22 mouse cellular contexts compared by ENCODE assay signal in genomic region chr8:75835245-75835644, GRCm38 (mm10).
DNase-seq lines count a peak whose midpoint lies in the region; ATAC-seq and TF ChIP-seq lines count a peak whose summit lies in the region.
"Had no signal": no experiment of that assay in that cellular context is flagged by ENCODE, and none has a peak within 500 bp of the region (broad histone marks: within the 10 kb centered on the region; RNA-seq: fewer than 3 reads in every experiment).

No protein-coding gene starts in this region.

- no peaks in the 10 kb centered on the region for H3K9me3 ChIP-seq in midbrain, postnatal 0 days (ENCODE audit: low read length)
- H3K9me3 ChIP-seq in midbrain, embryonic 10.5 days (replicated peaks), result no peaks in the 10 kb centered on the region
- H3K9me3 ChIP-seq: embryonic facial prominence, embryonic 15.5 days; forebrain, embryonic 10.5 days; heart, embryonic 15.5 days had no signal

- TF ChIP-seq CTCF in midbrain, postnatal 0 days (IDR thresholded peaks at IDR 0.05), result no peak
- no peak for TF ChIP-seq CTCF in brain, embryonic 14.5 days (IDR thresholded peaks at IDR 0.05; ENCODE audit: borderline replicate concordance, extremely low read depth, insufficient read depth, insufficient read length)

- no peak overlapping the region for H3K4me2 ChIP-seq in midbrain, postnatal 0 days (ENCODE audit: low read depth, low read length, poor library complexity, severe bottlenecking)
- H3K4me2 ChIP-seq: embryonic facial prominence, embryonic 15.5 days; heart, embryonic 11.5 days; heart, embryonic 15.5 days; hindbrain, embryonic 14.5 days had no signal

- H3K9ac ChIP-seq in midbrain, postnatal 0 days (replicated peaks; ENCODE audit: low read length, poor library complexity, severe bottlenecking), result no peak overlapping the region
- H3K9ac ChIP-seq: embryonic facial prominence, embryonic 15.5 days; heart, embryonic 15.5 days; hindbrain, embryonic 14.5 days had no signal

- 72% methylated on average over 2 of the region's 2 CpGs for WGBS in midbrain, postnatal 0 days
- 87% methylated on average over 2 of the region's 2 CpGs for WGBS in midbrain, embryonic 10.5 days

- no peak overlapping the region for H3K27ac ChIP-seq in midbrain, postnatal 0 days (ENCODE audit: low read depth, low read length)
- no peak overlapping the region for H3K27ac ChIP-seq in midbrain, embryonic 10.5 days (replicated peaks)
- H3K27ac ChIP-seq: embryonic facial prominence, embryonic 15.5 days; forebrain, embryonic 10.5 days; heart, adult 2 months; heart, embryonic 15.5 days; hindbrain, embryonic 14.5 days had no signal

- no peaks in the 10 kb centered on the region for H3K4me1 ChIP-seq in midbrain, postnatal 0 days (ENCODE audit: insufficient read depth, low read length)
- no peaks in the 10 kb centered on the region for H3K4me1 ChIP-seq in midbrain, embryonic 10.5 days
- H3K4me1 ChIP-seq: embryonic facial prominence, embryonic 15.5 days; forebrain, embryonic 10.5 days; heart, embryonic 15.5 days had no signal

- H3K4me3 ChIP-seq in midbrain, postnatal 0 days (ENCODE audit: low read depth, low read length), result no peak overlapping the region
- no peak overlapping the region for H3K4me3 ChIP-seq in midbrain, embryonic 10.5 days
- H3K4me3 ChIP-seq: embryonic facial prominence, embryonic 15.5 days; erythroblast, embryonic 14.5 days; forebrain, embryonic 10.5 days; heart, adult 2 months; heart, embryonic 15.5 days had no signal

- no peaks in the 10 kb centered on the region for H3K36me3 ChIP-seq in midbrain, postnatal 0 days (ENCODE audit: insufficient read depth, low read length)
- no peaks in the 10 kb centered on the region for H3K36me3 ChIP-seq in midbrain, embryonic 10.5 days
- H3K36me3 ChIP-seq: embryonic facial prominence, embryonic 15.5 days; forebrain, embryonic 10.5 days; heart, embryonic 15.5 days had no signal

- peak; percentile 7 to 41 for DNase-seq in layer of hippocampus, adult 18-20 months (ENCODE audit: low spot score in 2 of 2)
- DNase-seq in layer of hippocampus, postnatal 36 days, result no peak
- peak; percentile 4 for DNase-seq in midbrain, postnatal 0 days (ENCODE audit: low spot score)
- DNase-seq in midbrain, embryonic 10.5 days (ENCODE audit: low spot score), result no peak
- DNase-seq in brain, embryonic 14.5 days (ENCODE audit: low read depth), result peak; percentile 23
- DNase-seq in urinary bladder, adult 2 months (ENCODE audit: low spot score), result no peak
- DNase-seq: adrenal gland, adult 2 months; adrenal gland, postnatal 25 days; cerebellum, adult 11 months; cerebellum, adult 8-10 months; cerebellum, postnatal 14 days; embryo, embryonic 11 days; gastrocnemius, postnatal 14 days; heart, adult 2 months; heart, postnatal 14 days had no signal

- no peaks in the 10 kb centered on the region for H3K27me3 ChIP-seq in midbrain, postnatal 0 days (ENCODE audit: insufficient read depth, low read length)
- H3K27me3 ChIP-seq in midbrain, embryonic 10.5 days (ENCODE audit: low read depth, poor library complexity, severe bottlenecking), result no peaks in the 10 kb centered on the region
- H3K27me3 ChIP-seq: embryonic facial prominence, embryonic 15.5 days; heart, embryonic 15.5 days had no signal

- TF ChIP-seq POLR2A in brain, embryonic 14.5 days (IDR thresholded peaks at IDR 0.05; ENCODE audit: borderline replicate concordance, extremely low read depth, insufficient read depth, insufficient read length, poor library complexity, severe bottlenecking), result no peak

- ATAC-seq in midbrain, postnatal 0 days (ENCODE audit: low FRiP score), result no peak
- ATAC-seq: forebrain, embryonic 14.5 days had no signal

Comparison
In these comparisons a context has a peak if more than half of its experiments do, and no peak if none do; other contexts are left out.
1. DNase-seq: peak in layer of hippocampus, adult 18-20 months (2 of 2), midbrain, postnatal 0 days (single experiment) and brain, embryonic 14.5 days (single experiment); none in layer of hippocampus, postnatal 36 days (0 of 2), midbrain, embryonic 10.5 days (single experiment) and urinary bladder, adult 2 months (single experiment).